Mouse (Mus musculus) limb, embryonic 14.5 days (tissue): ENCODE measurements around the gene Ugt1a2. TPM values are rescaled to one million over a fixed set of nuclear protein-coding genes. Genes with fewer than 3 reads are reported as not detected.
"Not testable (repeated sequence)": the region's sequence is repeated elsewhere in the genome, so short reads cannot be mapped to it uniquely, and the experiment has no call there.

Experiments used
- ATAC-seq: fragments of 200-750 bp; cut with Nextera tagmentation; 2 replicates; pipeline ENCODE4 v1.8.0; 2017; ENCODE audit warnings: low read depth, moderate number of reproducible peaks, moderate TSS enrichment; ENCODE audit not compliant: low FRiP score
- DNase-seq: peaks from one replicate; pipeline ENCODE4 v3.0.0-alpha.2; 2015; ENCODE audit warnings: low spot score
- H3K27ac ChIP-seq: fragments of 300-500 bp; sonication (generic); replicated peaks from 2 replicates; pipeline ENCODE4 v1.5.1; 2014; ENCODE audit warnings: low read depth, mild to moderate bottlenecking, low read length, moderate library complexity, mixed read lengths
- H3K27me3 ChIP-seq: fragments of 300-500 bp; sonication (generic); 2 replicates; pipeline ENCODE4 v1.6.1; 2014; ENCODE audit warnings: low read length, mixed read lengths; ENCODE audit not compliant: control insufficient read depth, insufficient read depth
- H3K36me3 ChIP-seq: fragments of 300-500 bp; sonication (generic); 2 replicates; pipeline ENCODE4 v1.6.1; 2014; ENCODE audit warnings: mild to moderate bottlenecking, low read length, moderate library complexity, mixed read lengths; ENCODE audit not compliant: control insufficient read depth, insufficient read depth
- H3K4me1 ChIP-seq: fragments of 300-500 bp; sonication (generic); 2 replicates; pipeline ENCODE4 v1.6.1; 2014; ENCODE audit warnings: antibody characterized with exemption, low read length, mixed read lengths; ENCODE audit not compliant: control insufficient read depth, insufficient read depth
- H3K4me2 ChIP-seq: fragments of 300-500 bp; sonication (generic); replicated peaks from 2 replicates; pipeline ENCODE4 v1.6.1; 2014; ENCODE audit warnings: low read depth, mild to moderate bottlenecking, low read length, moderate library complexity; ENCODE audit not compliant: severe bottlenecking
- H3K4me3 ChIP-seq: fragments of 300-500 bp; sonication (generic); replicated peaks from 2 replicates; pipeline ENCODE4 v1.5.1; 2014; ENCODE audit warnings: low read length
- H3K9ac ChIP-seq: fragments of 300-500 bp; sonication (generic); 2 replicates; pipeline ENCODE4 v1.6.1; 2014; ENCODE audit warnings: mild to moderate bottlenecking, low read depth, low read length, moderate library complexity; ENCODE audit not compliant: severe bottlenecking
- H3K9me3 ChIP-seq: fragments of 300-500 bp; sonication (generic); 2 replicates; pipeline ENCODE4 v1.6.1; 2016; ENCODE audit warnings: low read length; ENCODE audit not compliant: control insufficient read depth
- POLR2A ChIP-seq: fragments of 200-500 bp; IDR thresholded peaks from 2 replicates; pipeline ENCODE4 v1.8.0; 2012; ENCODE audit warnings: inconsistent platforms, mild to moderate bottlenecking, moderate library complexity, borderline replicate concordance; ENCODE audit not compliant: insufficient read depth, insufficient read length; ENCODE audit errors: extremely low read depth
- WGBS: fragments of 180-500 bp; shearing (Covaris S2); extraction: QIAGEN DNeasy Blood & Tissue Kit; methylation state at CpG from one replicate; pipeline ENCODE4 v1.1.7; 2014; 5-methylcytosine and 5-hydroxymethylcytosine counted together
- polyA plus RNA-seq, 2 experiments: library from polyadenylated mRNA; depleted of rRNA in 1 of 2; stranded (reverse) in 1 of 2; unstranded in 1 of 2; fragments of >200 nt; fragmentation: Nextera tagmentation in 1 of 2; extraction: Ambion mirVana in 1 of 2; gene quantifications; 2 replicates each; pipeline versions ENCODE4 v1.2.1 to v1.2.3; 2012 to 2014

Ugt1a2 gene
- polyA plus RNA-seq, 2 experiments = 0.04 TPM; not detected in 1

DNA sequence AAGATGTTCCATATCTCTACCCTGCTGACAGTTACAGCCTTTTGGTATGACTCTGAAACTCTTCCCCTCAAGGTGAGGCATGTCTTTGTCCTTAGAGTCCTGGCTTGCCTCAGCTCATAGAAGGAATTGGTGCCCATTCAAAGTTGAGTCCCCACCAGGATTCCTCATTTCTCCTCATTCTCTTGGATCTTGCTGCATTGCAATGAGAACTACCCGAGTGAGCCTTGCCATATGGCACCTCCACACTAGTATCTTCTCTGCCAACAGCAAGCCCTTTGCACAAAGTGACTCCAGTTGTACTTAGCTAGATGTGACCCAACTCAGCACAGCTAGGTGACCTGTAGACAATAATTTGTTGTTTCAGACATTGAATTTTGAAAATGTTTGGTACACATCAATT lies 23.2 kb downstream of the Ugt1a2 start:
- Histone ChIP-seq H3K36me3 (no peaks in the 10 kb centered on the region), H3K27me3 (no peaks in the 10 kb centered on the region), H3K9me3 (peaks cover 36% of the 10 kb centered on the region), H3K4me3 (no peak overlapping the region), H3K27ac (no peak overlapping the region), H3K4me2 (no peak overlapping the region), H3K9ac (no peak overlapping the region), H3K4me1 (no peaks in the 10 kb centered on the region)
- no peak for DNase-seq
- ATAC-seq = no peak
- no peak for TF ChIP-seq POLR2A
- WGBS = 60% methylated on average over 1 of the region's 1 CpGs

DNA sequence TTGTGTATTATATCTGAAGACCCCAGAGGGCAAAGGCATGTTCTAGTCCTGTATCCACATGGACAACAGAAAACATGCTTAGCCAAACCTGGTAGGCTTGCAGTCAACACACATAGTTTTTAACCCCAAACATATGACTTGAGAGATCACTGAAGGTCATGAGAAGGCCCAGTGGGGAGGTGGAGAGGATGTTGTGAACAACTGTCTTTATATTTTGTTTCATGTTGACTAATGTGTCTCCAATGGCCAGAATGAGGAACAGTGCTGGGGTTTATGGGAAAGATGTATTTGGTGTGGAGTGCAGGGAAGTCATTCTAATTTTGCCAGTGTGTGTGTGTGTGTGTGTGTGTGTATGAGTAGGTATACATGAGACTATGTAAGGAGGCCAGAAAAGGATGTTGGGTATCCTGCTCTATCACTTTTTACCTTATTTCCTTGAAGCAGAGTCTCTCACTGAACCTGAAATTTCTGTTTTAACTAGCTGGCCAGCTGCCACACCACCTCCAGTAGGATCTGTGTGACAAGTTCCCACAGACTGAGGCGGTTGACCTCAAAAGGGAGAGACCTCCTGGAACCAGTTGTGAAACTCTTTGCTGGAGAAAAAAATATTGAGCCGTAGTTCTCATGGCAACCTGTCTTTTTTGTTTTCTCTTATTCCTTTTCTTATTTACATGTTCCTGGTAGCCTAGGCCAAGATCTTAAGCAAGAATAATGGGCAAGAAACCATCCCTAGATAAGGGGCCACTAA lies 23.8 kb downstream of the Ugt1a2 start:
- ATAC-seq = no peak
- H3K4me2 ChIP-seq = no peak overlapping the region
- H3K4me1 ChIP-seq = no peaks in the 10 kb centered on the region
- H3K4me3 ChIP-seq = no peak overlapping the region
- H3K9me3 ChIP-seq = peaks cover 42% of the 10 kb centered on the region
- H3K9ac ChIP-seq = no peak overlapping the region
- no peak for DNase-seq
- WGBS = 64% methylated on average over 2 of the region's 2 CpGs
- no peaks in the 10 kb centered on the region for H3K27me3 ChIP-seq
- TF ChIP-seq POLR2A = no peak
- H3K36me3 ChIP-seq = no peaks in the 10 kb centered on the region
- H3K27ac ChIP-seq = no peak overlapping the region

DNA sequence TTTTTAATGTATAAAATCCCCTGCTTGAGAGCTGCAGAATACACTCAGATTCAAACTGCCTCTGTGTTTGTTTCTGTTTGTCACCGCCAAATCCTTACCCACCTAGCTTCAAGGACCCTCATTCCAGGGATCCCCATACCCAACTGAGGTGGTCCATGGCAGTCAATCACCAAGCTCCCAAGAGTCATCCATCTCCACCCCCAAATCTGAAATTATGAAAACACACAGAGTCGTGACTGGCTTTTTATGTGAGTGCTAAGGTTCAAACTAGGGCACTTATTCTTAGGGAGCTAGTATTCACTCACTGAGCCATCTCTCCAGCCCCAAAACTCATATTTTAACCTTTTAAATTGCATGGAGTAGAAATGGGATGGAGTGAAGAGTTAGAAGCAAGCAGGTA lies 24.9 kb downstream of the Ugt1a2 start:
- not testable (repeated sequence) for H3K27me3 ChIP-seq, H3K9ac ChIP-seq, H3K36me3 ChIP-seq, DNase-seq, H3K4me3 ChIP-seq, ATAC-seq, H3K4me2 ChIP-seq, H3K27ac ChIP-seq, H3K4me1 ChIP-seq
- H3K9me3 ChIP-seq = peaks cover 53% of the 10 kb centered on the region
- 45% methylated on average over 2 of the region's 2 CpGs for WGBS

DNA sequence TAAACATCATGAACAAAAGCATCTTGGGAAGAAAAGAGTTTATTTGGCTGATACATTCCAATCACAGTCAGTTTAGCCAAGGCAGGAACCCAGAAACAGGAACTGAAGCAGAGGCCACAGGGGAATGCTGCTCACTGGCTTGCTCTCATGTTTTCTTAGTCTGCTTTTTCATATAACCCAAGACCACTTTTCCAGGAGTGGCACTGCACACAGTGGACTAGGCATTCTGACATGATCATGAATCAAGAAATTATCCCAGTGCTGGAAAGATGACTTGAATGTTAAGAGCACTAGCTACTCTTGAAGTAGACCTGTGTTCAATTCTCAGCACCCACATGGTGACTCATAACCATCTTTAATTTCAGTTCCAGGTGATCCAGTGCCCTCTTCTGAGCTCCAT lies 25.3 kb downstream of the Ugt1a2 start:
- H3K4me2 ChIP-seq = no peak overlapping the region
- no peak for DNase-seq
- no peak for TF ChIP-seq POLR2A

DNA sequence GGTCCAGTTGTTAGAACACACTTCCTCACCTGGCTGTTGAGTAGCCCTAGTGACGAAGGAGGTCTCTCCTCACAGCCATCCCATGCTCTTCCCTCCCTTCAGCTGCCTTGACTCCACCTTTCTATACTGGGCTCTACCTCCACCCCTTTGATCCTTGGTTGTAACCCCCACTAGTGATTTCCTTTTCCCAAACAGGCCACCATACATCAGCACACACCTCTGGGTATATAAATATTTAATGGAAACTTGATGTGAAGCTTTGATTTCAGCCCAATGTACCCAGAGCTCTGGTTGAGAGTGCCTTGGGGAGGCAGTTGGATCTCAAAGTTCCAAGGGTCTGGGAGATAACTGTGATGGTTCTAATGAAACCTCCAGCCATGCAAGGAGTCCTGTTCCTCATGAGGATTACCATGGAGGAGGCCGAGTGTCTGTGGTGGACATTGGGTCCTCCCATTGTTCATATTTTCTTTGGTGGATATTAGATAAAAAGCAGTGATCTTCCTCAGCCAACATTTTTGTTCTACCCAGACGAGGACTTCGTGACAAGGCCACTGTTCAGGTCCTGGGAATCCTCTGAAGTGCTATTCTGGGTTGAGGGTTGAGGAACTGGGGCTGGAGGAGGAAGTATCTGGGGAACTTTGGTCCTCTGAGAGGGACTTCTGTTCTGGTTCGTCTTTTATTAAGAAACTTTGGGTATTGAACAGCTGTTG lies 26.4 kb downstream of the Ugt1a2 start, which contains the start of gene Mroh2a:
Gene Mroh2a (plus strand): TSS at position 317 of the 710 bp plus-strand sequence.
- DNase-seq = no peak
- no peak within 1 kb of the TSS for H3K27ac ChIP-seq
- H3K4me2 ChIP-seq = no peak within 1 kb of the TSS
- H3K9ac ChIP-seq = no peak within 1 kb of the TSS
- H3K4me1 ChIP-seq = no peaks in the 10 kb centered on the region
- 55% methylated on average over 5 of the region's 5 CpGs for WGBS
- H3K9me3 ChIP-seq = peaks cover 68% of the 10 kb centered on the region
- no peak for ATAC-seq
- TF ChIP-seq POLR2A = no peak
- H3K4me3 ChIP-seq = no peak within 1 kb of the TSS
- no peaks in the 10 kb centered on the region for H3K27me3 ChIP-seq
- H3K36me3 ChIP-seq = no peaks in the 10 kb centered on the region

More for the DNA sequence above, 25.3 kb downstream of the Ugt1a2 start:
- no peaks in the 10 kb centered on the region for H3K4me1 ChIP-seq
- no peak overlapping the region for H3K4me3 ChIP-seq
- no peaks in the 10 kb centered on the region for H3K36me3 ChIP-seq
- peaks cover 57% of the 10 kb centered on the region for H3K9me3 ChIP-seq
- no peak overlapping the region for H3K27ac ChIP-seq
- H3K27me3 ChIP-seq = no peaks in the 10 kb centered on the region
- no peak overlapping the region for H3K9ac ChIP-seq
- no peak for ATAC-seq
